Mouse (Mus musculus): ENCODE data around the gene Galnt6.

DNA sequence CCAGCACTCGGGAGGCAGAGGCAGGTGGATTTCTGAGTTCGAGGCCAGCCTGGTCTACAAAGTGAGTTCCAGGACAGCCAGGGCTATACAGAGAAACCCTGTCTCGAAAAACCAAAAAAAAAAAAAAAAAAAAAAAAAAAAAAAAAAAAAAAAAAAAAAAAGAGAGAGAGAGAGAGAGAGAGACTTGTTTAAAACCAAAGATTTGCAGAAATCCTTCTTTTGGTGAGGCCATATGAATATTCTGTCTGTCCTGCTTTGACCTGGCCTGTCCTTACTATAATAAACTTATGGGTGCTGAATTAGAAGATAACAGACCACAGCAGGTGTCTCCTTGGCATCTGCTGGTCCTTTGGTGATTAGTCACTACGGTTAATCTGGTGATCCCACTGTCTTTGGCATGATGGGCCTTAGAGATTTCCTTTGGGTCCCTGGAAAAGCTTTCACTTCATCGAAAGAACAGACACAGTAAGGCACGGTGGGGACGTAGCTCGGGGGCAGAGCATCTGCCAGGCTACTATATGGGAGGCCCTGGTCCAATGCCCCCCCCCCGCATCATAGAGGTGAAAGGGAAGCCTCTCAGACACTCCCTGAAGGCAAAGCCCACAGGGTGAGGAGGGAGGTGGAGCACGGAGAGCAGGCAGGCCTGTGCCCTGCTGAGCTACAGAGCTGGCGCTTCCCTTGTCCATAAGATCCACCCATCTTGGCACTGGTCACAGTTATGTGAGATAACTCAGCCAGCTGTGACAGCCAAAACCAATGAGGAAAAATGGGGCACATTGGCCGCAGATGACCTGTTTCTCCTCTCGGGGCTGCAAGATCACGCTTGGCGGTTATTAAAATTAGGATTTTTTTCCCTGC, 6.1 kb upstream of the Galnt6 start:
- TF ChIP-seq CTCF (IDR thresholded peaks at IDR 0.05; ENCODE audit: low read depth) (no peak), EP300 (IDR thresholded peaks at IDR 0.05; ENCODE audit: low read depth) (peak; percentile 90)

Measured in liver, postnatal 0 days (tissue).